Mouse (Mus musculus) stomach, postnatal 0 days (tissue): Measurements from ENCODE around the gene Sh3glb2.

ENCODE experiments used
- CTCF ChIP-seq: IDR thresholded peaks from 2 replicates; pipeline ENCODE4 v1.5.1; 2016; ENCODE audit warnings: antibody characterized with exemption, low read depth, mild to moderate bottlenecking, moderate library complexity
- EP300 ChIP-seq: optimal IDR thresholded peaks from 2 replicates; pipeline ENCODE3; 2016; ENCODE audit warnings: antibody characterized with exemption

DNA sequence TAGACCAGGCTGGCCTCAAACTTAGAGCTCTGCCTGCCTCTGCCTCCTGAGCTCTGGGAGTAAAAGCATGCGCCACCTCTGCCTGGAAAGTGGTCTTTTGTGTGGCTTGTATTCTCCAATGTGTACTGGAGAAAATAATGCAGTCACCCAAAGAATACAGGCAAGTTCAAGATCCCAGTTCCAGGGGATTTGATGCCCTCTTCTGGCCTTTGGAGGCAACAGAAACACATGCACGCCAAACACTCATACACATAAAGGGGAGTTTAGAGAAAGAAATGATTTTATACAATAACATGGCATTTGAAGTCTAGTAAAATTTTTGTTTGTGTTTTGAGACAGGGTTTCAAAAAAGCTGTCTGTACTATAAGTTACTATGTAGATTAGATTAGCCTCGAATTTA lies 59.6 kb downstream of the Sh3glb2 start:
- peak; percentile 59 for TF ChIP-seq CTCF
- TF ChIP-seq EP300 = no peak
